Mouse (Mus musculus): ENCODE measurements around the gene Fam168a.
"Not testable (repeated sequence)": the region's sequence is repeated elsewhere in the genome, so short reads cannot be mapped to it uniquely, and the experiment has no call there.

Gene Fam168a

DNA sequence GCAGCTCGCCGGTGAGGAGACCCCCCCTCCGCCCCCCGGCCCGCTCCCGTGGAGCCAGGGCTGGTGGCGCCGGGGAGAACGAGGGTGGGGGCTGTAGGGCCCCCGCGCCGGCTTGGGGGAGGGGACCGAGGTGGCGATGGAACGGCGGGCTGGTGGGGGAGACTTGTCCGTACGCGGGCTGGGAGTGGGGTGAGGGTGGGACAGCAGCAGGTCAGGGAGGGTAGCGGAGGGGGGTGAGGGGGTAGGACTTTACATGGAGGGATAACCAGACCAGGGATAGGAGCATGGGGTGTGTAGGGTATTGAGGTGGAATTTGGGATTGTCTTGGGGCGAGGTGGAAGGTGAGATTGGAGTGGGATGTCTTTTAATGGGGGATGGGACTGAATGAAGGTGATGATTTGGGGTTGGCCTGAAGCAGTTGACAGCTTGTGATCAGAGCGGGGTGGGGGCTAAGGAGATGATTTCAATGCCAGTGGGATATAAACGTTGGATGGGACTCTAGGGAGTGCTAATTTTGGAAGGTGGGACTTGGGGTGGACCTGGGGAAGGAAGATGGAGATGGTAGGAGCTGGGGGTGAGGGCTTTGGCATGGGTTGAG, 547 bp downstream of the Fam168a start:
- DNase-seq (ENCODE audit: low read depth, low spot score), result no peak

DNA sequence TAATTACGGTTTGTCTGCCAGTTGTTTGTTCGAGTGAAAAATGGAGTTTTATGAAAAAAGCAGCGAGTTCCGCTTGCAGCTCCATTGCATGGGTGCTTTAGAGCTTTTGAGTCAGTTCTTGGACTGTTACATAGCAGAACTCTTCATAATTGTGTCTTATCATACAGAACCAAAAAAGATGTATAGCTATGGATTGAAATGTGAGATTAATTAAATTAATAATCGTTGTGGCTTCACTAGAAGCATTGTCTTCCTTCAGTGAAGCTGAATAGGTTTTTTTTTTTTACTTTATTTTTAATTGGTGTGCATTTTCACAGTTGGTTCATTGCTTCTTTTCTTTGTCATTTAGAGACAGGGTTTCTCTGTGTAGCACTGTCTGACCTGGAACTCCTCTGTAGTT, 12.3 kb downstream of the Fam168a start:
- DNase-seq (ENCODE audit: low read depth, low spot score), result no peak

DNA sequence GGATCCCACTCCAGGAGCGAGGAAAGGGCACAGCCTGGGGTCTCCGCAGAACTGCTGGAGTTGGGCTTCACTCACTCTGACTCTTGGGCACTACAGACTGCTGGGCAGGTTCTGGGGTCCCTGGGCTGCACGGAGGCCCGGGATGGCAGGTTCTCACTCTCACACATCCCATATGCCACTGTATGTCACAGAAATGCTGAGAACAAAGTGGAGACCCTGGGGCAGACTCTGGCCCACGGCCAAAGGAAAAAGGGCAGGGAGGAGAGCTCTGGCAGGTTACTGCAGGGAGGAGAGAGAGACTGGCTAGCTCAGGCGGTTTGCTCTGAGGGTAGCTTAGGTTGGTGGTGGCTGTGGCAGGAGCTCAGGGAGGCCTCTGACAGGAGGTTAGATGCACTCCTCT, 15.8 kb downstream of the Fam168a start:
- DNase-seq (ENCODE audit: low read depth, low spot score), result no peak

DNA sequence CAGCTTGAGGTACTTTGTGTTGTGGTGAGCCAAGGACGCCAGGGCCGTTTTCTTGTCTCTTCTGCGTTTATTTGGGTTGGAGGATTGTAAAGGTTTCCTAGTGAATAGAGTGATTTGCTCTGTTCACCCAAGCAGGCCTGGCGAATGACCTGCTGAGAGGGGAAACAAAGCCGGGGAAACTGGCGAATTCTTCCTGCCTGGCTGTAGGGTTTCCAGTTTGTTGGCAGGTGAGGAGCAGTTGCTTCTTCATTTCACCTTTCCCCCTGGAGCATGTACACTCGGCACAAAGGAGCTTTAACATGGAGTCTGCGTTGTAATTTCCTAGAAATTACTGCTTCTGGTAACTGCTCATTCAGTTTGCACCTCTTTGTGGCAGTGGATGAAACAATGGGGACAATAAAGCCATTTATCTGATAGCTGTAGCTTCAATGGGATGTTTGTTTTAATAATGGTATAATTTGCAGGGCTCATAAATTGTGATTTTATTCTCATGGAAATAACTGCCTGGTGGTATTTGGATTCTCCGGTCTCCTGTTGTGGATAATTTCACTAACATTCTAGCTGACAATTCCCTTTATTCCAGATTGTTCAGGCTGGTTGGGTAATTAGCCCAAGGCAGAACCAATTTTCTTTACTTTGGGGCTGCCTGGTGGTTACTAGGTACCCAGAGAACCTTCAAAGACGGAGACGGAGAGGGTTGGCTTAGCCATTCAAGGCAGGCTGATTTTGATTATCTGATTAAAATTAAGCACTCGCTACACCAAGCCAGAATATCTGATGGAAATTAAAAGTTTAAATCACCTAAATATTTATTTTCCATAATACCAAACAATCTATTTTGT, 17.2 kb downstream of the Fam168a start:
- no peak for DNase-seq (ENCODE audit: low read depth, low spot score)

DNA sequence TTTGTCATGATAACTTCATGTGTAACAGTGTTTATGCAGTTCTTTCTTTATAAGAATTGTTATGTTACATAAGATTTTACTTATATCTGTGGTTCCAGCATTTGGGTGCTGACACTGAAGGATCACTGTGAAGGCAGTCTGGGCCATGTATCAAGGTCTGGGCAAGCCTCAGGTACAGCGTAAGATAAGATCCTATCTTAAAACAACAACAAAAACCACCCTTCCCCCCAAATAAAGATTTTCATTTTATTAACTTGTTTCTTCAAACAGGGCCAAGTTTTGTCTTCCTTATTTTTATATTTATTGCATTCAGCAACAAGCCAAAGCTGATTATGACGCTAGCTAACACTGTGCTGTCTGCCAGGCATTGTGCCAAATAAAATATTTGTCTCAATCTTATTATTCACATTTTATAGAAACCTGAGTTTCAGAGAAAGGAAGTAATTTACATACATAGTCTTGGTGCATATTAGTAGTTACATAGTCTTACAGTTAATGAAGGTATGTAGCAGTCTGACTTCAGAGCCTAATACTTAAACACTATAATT, 21.2 kb downstream of the Fam168a start:
- no peak for DNase-seq (ENCODE audit: low read depth, low spot score)

DNA sequence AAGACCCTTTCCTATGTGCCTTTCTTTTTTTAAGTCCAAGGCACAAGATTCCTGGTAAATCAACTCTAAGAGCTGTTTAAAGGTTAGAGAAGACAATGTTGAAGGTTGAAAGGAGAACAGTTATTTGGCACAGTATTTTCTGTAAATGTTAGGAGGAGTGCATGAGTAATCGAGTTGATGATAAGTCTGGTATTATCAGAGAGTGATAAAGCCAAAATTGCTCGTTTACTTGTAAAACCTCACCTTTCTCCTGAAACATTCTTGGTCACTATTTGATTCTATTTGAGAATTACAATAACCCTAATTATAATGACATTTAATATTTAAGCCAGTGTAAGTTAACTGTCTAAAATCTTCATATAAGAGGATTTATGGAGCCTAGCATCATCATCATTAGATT, 23.3 kb downstream of the Fam168a start:
- DNase-seq (ENCODE audit: low read depth, low spot score), result no peak

DNA sequence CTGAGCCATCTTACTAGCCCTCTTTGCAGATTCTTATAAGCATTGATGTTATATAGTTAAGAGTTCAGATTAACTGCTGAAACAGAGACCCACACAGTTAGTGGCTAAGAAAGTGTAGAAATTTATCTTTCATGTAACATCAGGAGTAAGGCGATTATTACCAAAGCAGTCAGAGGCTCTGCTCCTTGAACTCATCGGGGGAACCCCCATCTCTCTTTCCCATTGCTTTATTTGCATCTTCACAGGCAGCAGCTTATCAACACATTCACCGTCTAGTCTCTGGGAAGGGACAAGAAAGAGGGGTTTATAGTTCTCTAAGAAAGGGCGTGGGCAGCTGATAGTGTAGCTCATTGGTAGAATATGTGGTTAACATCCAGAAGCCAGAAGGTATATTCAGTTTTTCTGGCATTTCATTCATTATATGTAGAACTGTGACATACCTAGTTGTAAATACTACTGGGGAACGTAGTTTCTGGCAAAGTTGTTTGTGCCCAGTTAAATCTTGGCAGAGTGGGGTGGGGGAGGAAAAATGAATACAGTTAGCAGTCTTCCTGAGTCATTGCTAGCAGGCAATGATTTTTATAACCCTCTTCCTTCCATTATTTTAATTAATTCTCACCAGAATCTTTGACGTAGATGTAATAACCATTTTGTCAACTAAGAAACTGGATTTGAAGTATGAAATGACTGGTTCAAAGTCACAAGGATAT, 26.1 kb downstream of the Fam168a start:
- no peak for DNase-seq (ENCODE audit: low read depth, low spot score)

DNA sequence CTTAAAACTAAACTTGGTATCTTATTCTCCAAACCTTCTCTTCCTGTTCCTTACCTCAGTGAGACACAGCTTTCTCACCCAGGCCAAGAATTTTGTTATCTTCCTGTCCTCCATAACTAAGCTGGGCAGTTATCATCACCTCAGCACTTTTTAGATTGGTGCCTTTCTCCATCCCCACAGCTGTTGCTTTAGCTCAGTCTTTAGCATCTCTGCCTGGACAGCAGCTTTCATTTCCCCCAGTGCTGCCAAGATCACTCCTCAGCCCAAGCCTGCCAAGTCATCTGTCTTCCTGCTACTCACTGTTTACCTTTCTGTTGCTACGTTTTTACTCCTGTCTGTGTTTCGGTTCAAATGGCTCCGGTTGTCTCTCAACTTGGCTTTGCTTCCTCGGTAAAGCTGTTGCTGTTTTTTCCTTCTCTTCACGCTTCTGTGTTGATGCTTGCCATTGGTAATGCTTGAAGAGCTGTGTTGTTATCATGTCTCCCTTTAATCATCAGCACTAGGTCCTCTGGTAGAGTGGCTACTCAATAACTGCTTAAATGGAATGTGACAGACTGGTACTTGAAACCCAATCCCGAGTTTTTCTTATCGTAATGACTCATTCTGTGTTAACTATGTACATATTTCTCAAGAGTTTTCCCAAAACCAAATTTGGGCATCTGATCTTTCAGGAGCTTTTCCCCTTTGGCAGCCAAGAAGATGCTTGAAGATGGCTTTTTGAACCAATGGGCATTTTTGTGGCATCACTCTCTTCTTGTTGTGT, 26.8 kb downstream of the Fam168a start:
- no peak for DNase-seq (ENCODE audit: low read depth, low spot score)

DNA sequence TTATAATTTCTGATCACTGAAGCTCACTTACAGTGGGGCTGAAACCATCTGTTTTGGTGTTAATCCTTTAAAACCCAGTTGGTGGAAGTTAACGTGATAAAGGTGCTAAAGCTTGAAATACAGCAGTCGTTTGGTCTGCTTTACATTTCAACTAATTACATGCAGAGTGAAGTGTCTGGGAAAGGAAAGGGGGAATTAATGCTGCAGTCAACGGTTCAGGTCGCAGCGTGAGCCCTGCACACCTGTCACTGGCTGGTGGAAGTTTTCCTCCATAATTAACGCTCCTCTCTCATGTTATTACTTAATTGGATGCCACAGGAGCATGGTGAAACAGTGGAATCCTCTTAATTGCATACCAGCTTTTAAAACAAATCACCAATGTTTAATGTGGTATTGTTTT, 27.8 kb downstream of the Fam168a start:
- DNase-seq (ENCODE audit: low read depth, low spot score), result no peak

DNA sequence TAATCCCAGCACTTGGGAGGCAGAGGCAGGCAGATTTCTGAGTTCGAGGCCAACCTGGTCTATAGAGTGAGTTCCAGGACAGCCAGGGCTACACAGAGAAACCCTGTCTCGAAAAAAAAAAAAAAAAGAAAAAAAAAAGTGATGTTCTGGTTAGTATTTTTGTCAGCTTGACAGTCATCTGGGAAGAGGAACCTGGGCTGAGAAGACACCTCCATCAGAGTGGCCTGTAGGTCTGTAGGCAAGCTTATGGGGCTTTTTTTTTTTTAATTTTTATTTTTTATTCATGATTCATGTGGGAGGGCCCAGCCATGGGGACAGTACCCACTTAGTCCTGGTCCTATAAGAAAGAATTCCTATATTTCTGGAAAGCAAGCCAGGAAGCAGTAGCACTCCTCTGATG, 28.5 kb downstream of the Fam168a start:
- DNase-seq (ENCODE audit: low read depth, low spot score), result not testable (repeated sequence)

DNA sequence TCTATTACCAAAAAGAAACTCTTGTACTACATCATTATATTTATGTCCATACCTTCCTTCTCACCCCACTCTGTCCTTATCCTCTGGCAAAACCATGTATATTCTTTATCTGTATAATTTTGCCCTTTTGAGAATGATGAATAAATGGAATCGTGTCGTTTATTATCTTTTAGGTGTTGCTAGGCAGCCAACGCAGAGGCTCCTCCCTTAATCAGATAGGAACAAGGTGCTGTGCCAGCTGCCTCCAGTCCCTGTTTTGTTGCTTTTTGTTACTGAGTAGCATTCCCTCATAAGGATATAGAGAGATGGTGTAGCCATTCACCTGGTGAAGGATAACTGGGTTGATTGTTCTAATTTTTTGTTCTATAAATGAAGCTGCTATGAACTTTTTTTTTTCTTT, 29.7 kb downstream of the Fam168a start:
- no peak for DNase-seq (ENCODE audit: low read depth, low spot score)

DNA sequence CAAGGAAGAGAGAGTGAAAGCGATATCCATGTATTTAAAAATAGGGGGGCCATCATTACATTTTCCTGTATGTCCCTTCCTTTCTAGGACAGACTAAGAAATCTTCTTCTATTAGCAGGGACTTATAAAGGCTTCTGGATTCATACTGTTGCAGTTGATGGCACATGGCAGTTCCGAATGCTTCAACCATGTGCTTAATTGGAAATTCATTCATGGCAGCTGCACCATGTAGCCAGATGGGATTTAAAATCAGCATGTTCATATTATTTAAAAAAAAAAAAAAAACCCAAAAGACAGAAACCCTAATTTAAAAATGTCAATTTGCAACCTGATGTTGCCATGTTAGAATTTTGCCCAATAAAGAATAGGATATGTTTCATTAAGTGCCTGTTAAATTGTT, 37.9 kb downstream of the Fam168a start:
- DNase-seq (ENCODE audit: low read depth, low spot score), result no peak

DNA sequence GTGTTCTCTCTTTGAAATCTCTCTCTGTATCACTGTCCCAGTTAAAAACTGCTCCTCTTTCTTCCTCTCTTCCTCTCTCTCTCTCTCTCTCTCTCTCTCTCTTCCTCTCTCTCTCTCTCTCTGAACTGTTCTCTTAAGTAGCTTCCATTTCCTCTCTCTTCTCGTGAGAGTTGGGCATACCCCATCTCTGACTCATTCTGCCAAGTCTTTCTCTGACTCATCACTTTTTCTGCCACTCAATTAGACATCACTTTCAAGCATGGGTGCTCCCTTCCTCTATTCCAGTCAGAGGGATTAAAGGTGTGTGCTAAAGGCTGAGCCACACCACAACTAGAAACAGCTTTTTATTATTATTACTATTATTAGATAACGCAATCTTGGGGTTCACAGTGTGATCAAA, 43.7 kb downstream of the Fam168a start:
- no peak for DNase-seq (ENCODE audit: low read depth, low spot score)

DNA sequence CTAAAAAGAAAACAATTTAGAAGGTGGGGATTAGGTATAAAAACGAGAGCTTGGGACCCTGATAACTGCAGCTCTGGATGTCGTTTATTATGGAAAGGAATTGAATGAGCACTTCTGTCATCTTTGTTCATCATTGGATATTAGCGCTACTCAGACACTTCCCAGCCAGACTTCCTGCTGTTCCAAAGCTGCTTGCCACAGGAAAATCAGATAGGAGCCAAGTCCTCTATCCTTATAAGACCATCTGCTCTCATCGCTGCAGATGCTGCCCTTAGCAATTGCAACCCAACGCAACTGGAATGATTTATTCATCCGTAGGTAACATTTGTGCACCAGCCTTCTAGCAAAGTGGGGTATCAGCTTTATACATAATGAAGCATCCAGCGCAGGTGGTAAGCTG, 52.3 kb downstream of the Fam168a start:
- no peak for DNase-seq (ENCODE audit: low read depth, low spot score)

DNA sequence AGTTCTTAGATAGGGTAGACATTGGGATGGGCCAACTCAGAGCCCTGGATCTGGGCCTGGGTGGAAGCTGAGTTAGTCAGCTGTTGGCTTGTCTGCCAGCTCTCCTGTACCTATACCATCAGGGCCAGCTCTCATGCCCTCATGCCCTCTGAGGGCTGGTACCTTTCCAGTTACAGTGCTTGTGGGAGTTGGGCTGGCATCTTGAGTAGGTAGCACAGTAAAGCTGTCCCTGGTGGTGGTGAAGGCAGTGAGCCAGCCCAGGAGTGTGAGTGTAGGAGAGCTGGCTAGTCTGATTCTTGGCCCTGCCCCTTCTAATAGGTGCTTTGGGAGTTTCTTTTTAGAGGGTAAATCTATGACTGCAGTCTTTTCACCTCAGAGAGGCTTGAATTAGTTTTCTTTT, 56.3 kb downstream of the Fam168a start:
- DNase-seq (ENCODE audit: low read depth, low spot score), result no peak

DNA sequence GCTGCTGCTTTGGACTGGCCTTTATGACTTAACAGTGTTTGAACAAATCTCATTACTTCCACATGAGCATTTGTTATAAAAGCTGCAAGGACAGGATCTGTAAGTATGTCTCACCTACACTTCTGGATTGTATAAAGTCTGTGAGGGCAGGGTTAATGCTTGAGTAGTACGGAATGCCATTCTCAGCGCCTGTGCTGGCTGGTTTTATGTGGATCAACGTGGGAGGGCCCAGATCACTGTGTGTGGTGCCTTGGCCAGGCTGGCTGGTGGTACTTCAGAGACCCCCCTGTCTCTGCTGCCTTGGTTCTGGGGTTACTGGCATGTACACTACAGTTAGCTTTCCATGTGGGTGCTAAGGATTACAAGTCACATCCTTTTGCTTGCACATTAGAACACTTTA, 61.1 kb downstream of the Fam168a start:
- no peak for DNase-seq (ENCODE audit: low read depth, low spot score)

DNA sequence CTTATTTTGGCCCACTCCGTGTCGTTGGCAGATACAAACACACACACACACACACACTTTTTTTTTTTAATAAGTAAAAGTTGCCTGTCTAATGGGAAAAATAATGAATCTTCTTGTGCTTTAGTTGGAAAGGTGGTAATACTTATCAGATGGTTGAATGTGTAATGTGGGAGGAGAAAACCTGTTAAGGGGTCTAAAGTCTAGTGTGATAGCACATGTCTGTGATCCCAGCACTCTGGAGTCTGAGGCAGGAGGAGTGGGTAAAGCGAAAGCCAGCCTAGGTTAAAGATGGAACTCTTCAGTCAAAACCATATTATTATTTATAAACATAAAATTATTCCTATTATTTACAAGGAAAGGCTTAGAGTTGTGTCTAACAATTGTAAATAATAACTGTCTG, 61.6 kb downstream of the Fam168a start:
- no peak for DNase-seq (ENCODE audit: low read depth, low spot score)

DNA sequence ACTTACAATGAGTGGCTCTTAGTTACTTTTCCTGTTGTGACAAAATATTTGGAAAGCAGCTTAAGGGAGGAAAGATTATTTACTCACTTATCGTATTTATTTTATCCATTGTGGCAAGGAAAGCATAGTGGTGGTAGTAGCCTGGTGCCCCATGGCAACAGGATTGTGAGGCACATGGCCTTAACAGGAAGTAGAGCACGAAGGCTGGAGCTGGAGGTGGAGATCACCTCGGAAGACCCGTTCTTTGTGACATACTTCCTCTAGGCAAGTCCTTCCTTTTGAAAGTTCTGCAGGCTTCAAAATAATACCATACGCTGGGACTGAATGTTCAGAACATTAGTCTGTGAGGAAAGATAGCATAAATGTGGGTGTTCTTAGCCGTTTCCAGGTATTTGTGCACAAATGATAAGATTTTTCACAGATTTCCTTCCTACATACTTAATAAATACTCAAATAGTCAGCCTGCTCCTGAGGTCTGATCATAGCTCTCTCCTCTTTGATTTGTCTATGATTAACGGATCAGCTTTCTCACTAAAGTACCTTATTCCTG, 63.2 kb downstream of the Fam168a start:
- no peak for DNase-seq (ENCODE audit: low read depth, low spot score)

DNA sequence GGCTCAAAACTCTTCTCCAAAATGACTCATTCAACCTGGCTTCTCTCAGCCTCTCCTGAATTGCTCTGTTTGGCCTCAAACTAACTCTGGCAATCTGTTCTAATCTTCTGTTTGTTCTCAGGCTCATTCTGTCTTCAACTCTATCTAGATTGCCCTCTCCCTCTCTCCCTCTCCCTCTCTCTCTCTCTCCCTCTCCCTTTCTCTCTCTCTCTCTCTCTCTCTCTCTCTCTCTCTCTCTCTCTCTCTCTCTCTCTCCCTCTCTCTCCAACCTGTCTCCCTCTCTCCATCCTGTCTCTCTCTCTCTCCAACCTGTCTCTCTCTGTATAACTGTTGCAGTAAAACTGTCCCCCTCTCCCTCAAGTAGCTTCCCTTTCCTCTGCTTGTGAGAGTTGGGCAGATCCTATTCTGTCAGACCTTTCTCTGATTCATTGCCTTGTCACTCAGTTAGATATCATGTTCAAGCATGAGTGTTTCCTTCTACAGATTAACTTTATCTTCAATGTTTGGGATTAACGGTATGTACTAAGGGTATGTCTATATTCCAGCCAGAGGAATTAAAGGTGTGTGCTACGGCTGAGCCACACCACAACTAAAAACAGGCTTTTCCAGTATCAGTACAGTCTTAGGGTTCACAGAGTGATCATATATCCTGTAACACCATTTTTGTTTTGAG, 64.4 kb downstream of the Fam168a start:
- DNase-seq (ENCODE audit: low read depth, low spot score), result no peak

DNA sequence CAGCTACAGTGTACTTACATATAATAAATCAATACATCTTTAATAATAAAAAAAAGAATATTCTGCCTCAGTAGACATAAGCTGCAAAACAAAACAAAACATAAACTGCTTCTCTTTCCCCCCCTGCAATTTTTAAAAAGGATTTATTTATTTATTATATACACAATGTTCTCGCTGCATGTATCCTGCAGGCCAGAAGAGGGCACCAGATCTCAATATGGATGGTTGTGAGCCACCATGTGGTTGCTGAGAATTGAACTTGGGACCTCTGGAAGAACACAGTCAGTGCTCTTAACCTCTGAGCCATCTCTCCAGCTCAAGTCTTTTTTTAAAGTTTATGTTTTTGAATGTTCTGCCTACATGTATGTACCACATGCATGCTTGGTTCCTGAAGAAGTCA, 67.8 kb downstream of the Fam168a start:
- DNase-seq (ENCODE audit: low read depth, low spot score), result no peak

DNA sequence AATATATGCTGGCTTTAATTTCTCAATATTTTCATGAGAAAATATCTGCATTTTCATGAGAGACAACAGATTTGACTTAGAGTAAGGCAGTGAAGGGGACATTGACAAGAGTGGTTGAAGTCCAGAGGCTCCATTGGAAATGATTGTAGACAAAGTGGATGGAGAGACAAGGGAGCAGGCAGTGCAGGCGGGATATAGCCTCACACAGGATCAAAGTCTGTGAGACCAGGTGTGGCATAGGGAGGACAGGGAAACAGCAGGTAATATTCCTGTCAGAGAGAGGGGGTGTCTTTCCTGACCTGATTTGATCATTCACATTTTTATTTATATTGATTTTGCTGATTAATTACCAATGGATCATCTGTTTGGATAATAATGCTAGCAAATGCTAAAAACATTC, 69.4 kb downstream of the Fam168a start:
- no peak for DNase-seq (ENCODE audit: low read depth, low spot score)

Data from embryo, embryonic 11.5 days (tissue).